Comparison of ENCODE assay signal across 22 mouse cellular contexts in the genomic region with DNA sequence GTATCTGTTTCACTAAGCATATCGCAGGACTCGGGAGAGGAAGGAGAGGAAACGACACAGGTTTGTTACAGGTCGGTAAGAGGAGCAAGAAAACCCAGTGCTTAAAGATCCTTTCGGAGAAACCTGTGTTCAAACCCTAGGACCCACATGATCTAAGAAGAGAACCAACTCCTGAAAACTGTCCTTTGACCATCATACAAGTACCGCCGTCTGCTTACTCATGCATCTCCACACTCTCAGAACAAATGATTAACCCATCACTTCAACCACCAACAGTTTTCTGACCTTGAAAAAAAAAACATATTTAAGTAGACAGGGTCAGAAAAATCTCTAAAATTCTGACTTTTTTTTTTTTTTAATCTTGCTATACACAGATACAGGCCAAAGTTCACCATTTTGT.
A peak's percentile ranks its signal among the peaks of the same experiment; 100 is the strongest.
DNase-seq lines count a peak whose midpoint lies in the region; ATAC-seq and TF ChIP-seq lines count a peak whose summit lies in the region.
"Had no signal": no experiment of that assay in that cellular context is flagged by ENCODE, and none has a peak within 500 bp of the region (broad histone marks: within the 10 kb centered on the region; RNA-seq: fewer than 3 reads in every experiment).

No protein-coding gene starts in this region.

- ATAC-seq in kidney, embryonic 16.5 days (ENCODE audit: low FRiP score, low TSS enrichment), result no peak
- ATAC-seq in kidney, embryonic 14.5 days (ENCODE audit: low FRiP score, low TSS enrichment), result no peak
- ATAC-seq: forebrain, embryonic 14.5 days had no signal

- no peak for TF ChIP-seq CTCF in kidney, adult 2 months (conservative IDR thresholded peaks at IDR 0.05; ENCODE audit: insufficient read depth, insufficient read length, low read depth, low read length)

- 59% methylated on average over 7 of the region's 7 CpGs for WGBS in kidney, adult 2 months
- 81% methylated on average over 7 of the region's 7 CpGs for WGBS in kidney, embryonic 16.5 days
- WGBS in kidney, embryonic 14.5 days, result 85% methylated on average over 7 of the region's 7 CpGs

- no peak overlapping the region for H3K9ac ChIP-seq in kidney, embryonic 16.5 days (replicated peaks; ENCODE audit: low read length)
- no peak overlapping the region for H3K9ac ChIP-seq in kidney, embryonic 14.5 days (ENCODE audit: low read depth, low read length)
- H3K9ac ChIP-seq: embryonic facial prominence, embryonic 13.5 days; embryonic facial prominence, embryonic 15.5 days; forebrain, embryonic 12.5 days had no signal

- H3K27me3 ChIP-seq in kidney, adult 2 months (replicated peaks; ENCODE audit: control insufficient read depth, insufficient read depth, low read length), result no peaks in the 10 kb centered on the region
- H3K27me3 ChIP-seq in kidney, embryonic 16.5 days (ENCODE audit: insufficient read depth, low read length), result no peaks in the 10 kb centered on the region
- no peaks in the 10 kb centered on the region for H3K27me3 ChIP-seq in kidney, embryonic 14.5 days (ENCODE audit: control insufficient read depth, insufficient read depth, low read length)
- H3K27me3 ChIP-seq: embryonic facial prominence, embryonic 13.5 days; embryonic facial prominence, embryonic 15.5 days had no signal

- H3K27ac ChIP-seq in kidney, adult 2 months (ENCODE audit: insufficient read depth, low read depth, low read length), result no peak overlapping the region
- no peak overlapping the region for H3K27ac ChIP-seq in kidney, embryonic 16.5 days (ENCODE audit: low read length)
- H3K27ac ChIP-seq in kidney, embryonic 14.5 days (ENCODE audit: low read depth, low read length), result no peak overlapping the region
- H3K27ac ChIP-seq: embryonic facial prominence, embryonic 13.5 days; embryonic facial prominence, embryonic 15.5 days; forebrain, embryonic 10.5 days; forebrain, embryonic 12.5 days had no signal

- TF ChIP-seq POLR2A in kidney, adult 2 months (IDR thresholded peaks at IDR 0.05; ENCODE audit: low read depth, low read length), result no peak

- no peak overlapping the region for H3K4me2 ChIP-seq in kidney, embryonic 16.5 days (replicated peaks; ENCODE audit: low read depth, low read length)
- no peak overlapping the region for H3K4me2 ChIP-seq in kidney, embryonic 14.5 days (replicated peaks; ENCODE audit: low read depth, low read length)
- H3K4me2 ChIP-seq: embryonic facial prominence, embryonic 13.5 days; embryonic facial prominence, embryonic 15.5 days; forebrain, embryonic 12.5 days had no signal

- H3K9me3 ChIP-seq in kidney, embryonic 16.5 days (ENCODE audit: low read length), result no peaks in the 10 kb centered on the region
- H3K9me3 ChIP-seq in kidney, embryonic 14.5 days (ENCODE audit: control insufficient read depth, low read length), result no peaks in the 10 kb centered on the region
- H3K9me3 ChIP-seq: embryonic facial prominence, embryonic 13.5 days; embryonic facial prominence, embryonic 15.5 days; forebrain, embryonic 10.5 days; forebrain, embryonic 12.5 days had no signal

- no peaks in the 10 kb centered on the region for H3K36me3 ChIP-seq in kidney, adult 2 months (ENCODE audit: control insufficient read depth, insufficient read depth, low read length)
- H3K36me3 ChIP-seq in kidney, embryonic 16.5 days (ENCODE audit: insufficient read depth, low read length), result no peaks in the 10 kb centered on the region
- no peaks in the 10 kb centered on the region for H3K36me3 ChIP-seq in kidney, embryonic 14.5 days (ENCODE audit: control insufficient read depth, insufficient read depth, low read length)
- H3K36me3 ChIP-seq: embryonic facial prominence, embryonic 13.5 days; embryonic facial prominence, embryonic 15.5 days; forebrain, embryonic 10.5 days; forebrain, embryonic 12.5 days had no signal

- no peak overlapping the region for H3K4me3 ChIP-seq in kidney, adult 2 months (ENCODE audit: insufficient read depth, low read depth, low read length)
- H3K4me3 ChIP-seq in kidney, embryonic 16.5 days (ENCODE audit: low read length), result no peak overlapping the region
- H3K4me3 ChIP-seq in kidney, embryonic 14.5 days (ENCODE audit: low read length), result no peak overlapping the region
- H3K4me3 ChIP-seq: embryonic facial prominence, embryonic 13.5 days; embryonic facial prominence, embryonic 15.5 days; erythroblast, embryonic 14.5 days; forebrain, embryonic 10.5 days; forebrain, embryonic 12.5 days had no signal

- H3K4me1 ChIP-seq in kidney, adult 2 months (ENCODE audit: control insufficient read depth, insufficient read depth, low read length), result peaks cover 20% of the 10 kb centered on the region
- H3K4me1 ChIP-seq in kidney, embryonic 16.5 days (ENCODE audit: insufficient read depth, low read length), result peaks cover 21% of the 10 kb centered on the region
- peaks cover 22% of the 10 kb centered on the region for H3K4me1 ChIP-seq in kidney, embryonic 14.5 days (ENCODE audit: control insufficient read depth, insufficient read depth, low read length)

- DNase-seq in kidney, adult 2 months, result peak; percentile 85
- peak; percentile 84 for DNase-seq in kidney, adult 9 months
- DNase-seq in kidney, postnatal 36 days, result peak; percentile 40 to 73
- no peak for DNase-seq in kidney, adult 18-20 months
- DNase-seq: adrenal gland, adult 2 months; adrenal gland, postnatal 10 days; adrenal gland, postnatal 25 days; cerebellum, adult 11 months; cerebellum, adult 18-20 months; cerebellum, adult 8-10 months; cerebellum, adult 9-11 months; cerebellum, postnatal 14 days; cerebellum, postnatal 36 days; embryo, embryonic 11 days had no signal
